Mouse (Mus musculus) CD4-positive naive resting alpha-beta T cell, adult 57 days (primary cell): ENCODE results near the gene Pou3f3. TPM values are rescaled to one million over a fixed set of nuclear protein-coding genes. Genes with fewer than 3 reads are reported as not detected.

Experiments
- total RNA-seq: library from RNA; stranded (reverse); gene quantifications from one replicate; pipeline ENCODE4 v1.2.4, GENCODE M21; 2023

Pou3f3 gene
- not detected for total RNA-seq

DNA sequence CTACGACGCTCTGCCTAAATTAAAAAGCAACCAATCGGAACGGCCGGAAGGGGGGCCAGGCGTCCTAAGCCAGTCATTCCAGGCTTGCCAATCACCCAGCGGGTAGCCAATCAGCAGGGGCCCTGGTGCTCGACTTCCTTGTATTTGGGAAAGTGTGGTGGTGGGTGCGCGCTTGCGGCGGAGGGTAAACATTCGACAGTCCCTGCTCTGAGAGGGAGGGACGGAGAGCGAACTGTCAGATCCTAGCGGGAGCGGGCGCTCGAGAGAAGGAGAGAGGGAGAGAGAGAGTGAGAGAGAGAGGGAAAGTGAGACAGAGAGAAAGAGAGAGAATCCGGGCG, at the start of gene Pou3f3:
Gene Pou3f3, plus strand, starts transcription at position 191 of the 338 bp plus-strand sequence.

Other genes starting within 250 kb of the Pou3f3 start
- 58.9 TPM for gene Mrps9, start 155.5 kb downstream of the Pou3f3 start, total RNA-seq